Mouse (Mus musculus) MEL (cell line): ENCODE measurements around the gene Psmd3. TPM values are rescaled to one million over a fixed set of nuclear protein-coding genes. Genes with fewer than 3 reads are reported as not detected.

Experiments
- DNase-seq: peaks from one replicate; pipeline ENCODE4 v3.0.0; 2011; ENCODE audit warnings: low read depth, low spot score
- H3K27ac ChIP-seq: 2 replicates; pipeline ENCODE4 v1.5.1; 2012; ENCODE audit warnings: low read depth, mild to moderate bottlenecking, control low read depth, low read length, moderate library complexity; ENCODE audit not compliant: control insufficient read depth
- H3K27me3 ChIP-seq, 2 experiments: fragments of 150-350 bp in 1 of 2; sonication (generic) in 1 of 2; 2 replicates each; pipeline ENCODE4 v1.6.1; 2012; ENCODE audit warnings: low read length in 2 of 2, mild to moderate bottlenecking in 2 of 2, improper control_type of control experiment in 1 of 2, moderate library complexity in 1 of 2; ENCODE audit not compliant: insufficient read depth in 2 of 2, control insufficient read depth in 1 of 2
- H3K36me3 ChIP-seq, 2 experiments: 2 replicates each; pipeline ENCODE4 v1.6.1; 2012 to 2014; ENCODE audit warnings: low read length in 2 of 2, improper control_type of control experiment in 1 of 2, inconsistent platforms in 1 of 2, mild to moderate bottlenecking in 1 of 2; ENCODE audit not compliant: insufficient read depth in 2 of 2, control insufficient read depth in 1 of 2
- H3K4me1 ChIP-seq, 2 experiments: fragments of 150-350 bp in 1 of 2; sonication (generic) in 1 of 2; 2 replicates each; pipeline ENCODE4 v1.6.1; 2012; ENCODE audit warnings: low read length in 2 of 2, improper control_type of control experiment in 1 of 2, mild to moderate bottlenecking in 1 of 2; ENCODE audit not compliant: insufficient read depth in 2 of 2, control insufficient read depth in 1 of 2
- H3K4me3 ChIP-seq, 2 experiments: fragments of 150-350 bp in 1 of 2; sonication (generic) in 1 of 2; 2 replicates each; pipeline ENCODE4 v1.5.1; 2012; ENCODE audit warnings: low read depth in 2 of 2, low read length in 2 of 2, mild to moderate bottlenecking in 2 of 2, moderate library complexity in 2 of 2, control low read depth in 1 of 2, improper control_type of control experiment in 1 of 2; ENCODE audit not compliant: control insufficient read depth in 1 of 2, insufficient read depth in 1 of 2
- H3K79me2 ChIP-seq: 2 replicates; pipeline ENCODE4 v1.6.1; 2012; ENCODE audit warnings: mild to moderate bottlenecking, low read length, moderate library complexity; ENCODE audit not compliant: control insufficient read depth, poor library complexity, insufficient read depth
- H3K9ac ChIP-seq: 2 replicates; pipeline ENCODE4 v1.6.1; 2012; ENCODE audit warnings: low read depth, mild to moderate bottlenecking, control low read depth, low read length, moderate library complexity; ENCODE audit not compliant: control insufficient read depth, poor library complexity, severe bottlenecking
- H3K9me3 ChIP-seq: fragments of 150-350 bp; sonication (generic); replicated peaks from 2 replicates; pipeline ENCODE4 v1.6.1; 2012; ENCODE audit warnings: mild to moderate bottlenecking, low read length, improper control_type of control experiment, moderate library complexity; ENCODE audit not compliant: insufficient read depth
- CHD2 ChIP-seq: IDR thresholded peaks from 2 replicates; pipeline ENCODE4 v1.6.1; 2011; ENCODE audit warnings: low read length, improper control_type of control experiment
- CTCF ChIP-seq, 3 experiments: IDR thresholded peaks in 2 of 3; conservative IDR thresholded peaks in 1 of 3; 2 replicates each; pipeline ENCODE4 v1.5.1; 2011 to 2012; ENCODE audit warnings: low read length in 3 of 3, low read depth in 2 of 3, mild to moderate bottlenecking in 2 of 3, improper control_type of control experiment in 1 of 3, inconsistent platforms in 1 of 3, mixed read lengths in 1 of 3, moderate library complexity in 1 of 3; ENCODE audit not compliant: control insufficient read depth in 1 of 3, insufficient read depth in 1 of 3, poor library complexity in 1 of 3, severe bottlenecking in 1 of 3
- E2F4 ChIP-seq: IDR thresholded peaks from 2 replicates; pipeline ENCODE4 v1.6.1; 2011; ENCODE audit warnings: low read depth, low read length, improper control_type of control experiment, borderline replicate concordance
- GABPA ChIP-seq: IDR thresholded peaks from 2 replicates; pipeline ENCODE4 v1.6.1; 2012; ENCODE audit warnings: low read depth, mild to moderate bottlenecking, inconsistent platforms, low read length, improper control_type of control experiment, moderate library complexity
- GATA1 ChIP-seq: IDR thresholded peaks from 2 replicates; pipeline ENCODE4 v1.6.1; 2011; ENCODE audit warnings: low read depth, low read length, improper control_type of control experiment
- HCFC1 ChIP-seq: IDR thresholded peaks from 2 replicates; pipeline ENCODE4 v1.6.1; 2012; ENCODE audit warnings: low read depth, mild to moderate bottlenecking, inconsistent platforms, low read length, improper control_type of control experiment, moderate library complexity
- KAT2A ChIP-seq: conservative IDR thresholded peaks from 2 replicates; pipeline ENCODE4 v1.6.1; 2012; ENCODE audit warnings: low read depth, low read length, improper control_type of control experiment, inconsistent platforms
- MAFK ChIP-seq: IDR thresholded peaks from 2 replicates; pipeline ENCODE4 v1.6.1; 2011; ENCODE audit warnings: low read depth, mild to moderate bottlenecking, low read length, improper control_type of control experiment, borderline replicate concordance
- MYC ChIP-seq: IDR thresholded peaks from 2 replicates; pipeline ENCODE4 v1.6.1; 2011; ENCODE audit warnings: low read depth, mild to moderate bottlenecking, low read length, improper control_type of control experiment, moderate library complexity
- NRF1 ChIP-seq: IDR thresholded peaks from 2 replicates; pipeline ENCODE4 v1.6.1; 2014; ENCODE audit warnings: low read depth, mild to moderate bottlenecking, inconsistent platforms, low read length, improper control_type of control experiment, moderate library complexity; ENCODE audit not compliant: poor library complexity, insufficient read depth, severe bottlenecking
- POLR2A ChIP-seq, 2 experiments: IDR thresholded peaks; 2 replicates each; pipeline ENCODE4 v1.6.1; 2011 to 2012; ENCODE audit warnings: low read length in 2 of 2, mild to moderate bottlenecking in 2 of 2, control low read depth in 1 of 2, improper control_type of control experiment in 1 of 2, low read depth in 1 of 2, moderate library complexity in 1 of 2; ENCODE audit not compliant: control insufficient read depth in 1 of 2, insufficient read depth in 1 of 2, poor library complexity in 1 of 2
- POLR2AphosphoS5 ChIP-seq: IDR thresholded peaks from 2 replicates; pipeline ENCODE4 v1.6.1; 2012; ENCODE audit warnings: low read depth, borderline replicate concordance, mild to moderate bottlenecking, inconsistent platforms, low read length, moderate library complexity, mixed read lengths
- SIN3A ChIP-seq: IDR thresholded peaks from 2 replicates; pipeline ENCODE4 v1.6.1; 2012; ENCODE audit warnings: low read length, improper control_type of control experiment, inconsistent platforms
- USF1 ChIP-seq: IDR thresholded peaks from 2 replicates; pipeline ENCODE4 v1.6.1; 2014; ENCODE audit warnings: low read depth, mild to moderate bottlenecking, inconsistent platforms, low read length, improper control_type of control experiment, moderate library complexity
- ZC3H11A ChIP-seq: IDR thresholded peaks from 2 replicates; pipeline ENCODE4 v1.6.1; 2012; ENCODE audit warnings: low read depth, mild to moderate bottlenecking, inconsistent platforms, low read length, improper control_type of control experiment
- ZKSCAN1 ChIP-seq: IDR thresholded peaks from 2 replicates; pipeline ENCODE4 v1.6.1; 2012; ENCODE audit warnings: low read depth, mild to moderate bottlenecking, inconsistent platforms, low read length, improper control_type of control experiment, moderate library complexity
- ZNF384 ChIP-seq: IDR thresholded peaks from 2 replicates; pipeline ENCODE4 v1.6.1; 2012; ENCODE audit warnings: low read depth, mild to moderate bottlenecking, inconsistent platforms, low read length, improper control_type of control experiment
- polyA plus RNA-seq, 2 experiments: library from polyadenylated mRNA; stranded (reverse) in 1 of 2; unstranded in 1 of 2; fragments of >175 nt in 1 of 2; fragments of >200 nt in 1 of 2; gene quantifications; 2 replicates each; pipeline versions ENCODE4 v1.2.1 to v1.2.4; 2012; ENCODE audit warnings: low replicate concordance in 2 of 2, low read depth in 1 of 2; ENCODE audit not compliant: insufficient read length in 2 of 2, insufficient read depth in 1 of 2, missing spikeins in 1 of 2
- total RNA-seq: library from RNA; depleted of rRNA; stranded (reverse); fragments of 300-350 nt; gene quantifications from 2 replicates; pipeline ENCODE4 v1.2.3, GENCODE M21; 2012

The Psmd3 gene
- total and polyA plus RNA-seq, 3 experiments, result 214 to 417 (median 350) TPM

GRCm38 (mm10) chr11:98735111-98735510 lies 52.8 kb downstream of the Psmd3 start:
- Histone ChIP-seq H3K27ac (no peak overlapping the region), H3K4me3 (no peak overlapping the region), H3K27me3 (peaks cover 0 to 3% of the 10 kb centered on the region in 2 experiments; a peak in 1 of 4 replicates), H3K4me1 (peaks cover 9 to 23% of the 10 kb centered on the region in 2 experiments), H3K36me3 (peaks cover 0 to 18% of the 10 kb centered on the region in 2 experiments; a peak in 2 of 4 replicates), H3K79me2 (no peaks in the 10 kb centered on the region), H3K9ac (no peak overlapping the region), H3K9me3 (no peaks in the 10 kb centered on the region)
- no peak for DNase-seq
- TF ChIP-seq ZNF384, result peak; percentile 42; the same call in 1 of the 2 replicates
- TF ChIP-seq KAT2A, result no peak
- TF ChIP-seq SIN3A, result no peak
- no peak for TF ChIP-seq HCFC1
- no peak for TF ChIP-seq ZKSCAN1

DNA sequence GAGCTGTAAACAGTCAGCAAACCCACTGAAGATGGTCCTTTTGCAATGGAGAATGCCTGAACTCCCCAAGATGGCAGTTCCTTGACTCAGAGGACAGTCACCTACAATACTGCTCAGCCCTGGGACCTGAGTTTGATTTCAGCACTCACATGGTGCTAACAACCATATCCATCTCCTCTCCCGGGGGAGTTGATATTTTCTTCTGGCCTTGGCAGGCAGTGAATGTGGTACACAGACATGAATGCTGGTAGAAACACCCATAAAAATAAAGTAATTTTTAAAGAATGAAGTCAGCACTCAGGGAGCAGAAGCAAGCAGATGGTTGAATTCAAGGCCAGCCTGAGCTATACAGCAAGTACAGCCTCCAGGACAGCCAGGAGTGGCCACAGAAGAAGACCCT lies 53.8 kb downstream of the Psmd3 start:
- H3K79me2 ChIP-seq, result no peaks in the 10 kb centered on the region
- no peak overlapping the region for H3K4me3 ChIP-seq
- H3K27me3 ChIP-seq, result peaks cover 0 to 3% of the 10 kb centered on the region in 2 experiments; a peak in 1 of 4 replicates
- H3K36me3 ChIP-seq, result peaks cover 0 to 18% of the 10 kb centered on the region in 2 experiments; a peak in 2 of 4 replicates
- H3K9ac ChIP-seq, result no peak overlapping the region
- no peak overlapping the region for H3K27ac ChIP-seq
- DNase-seq, result no peak
- peaks cover 9 to 26% of the 10 kb centered on the region in 2 experiments for H3K4me1 ChIP-seq
- TF ChIP-seq GABPA, result no peak
- TF ChIP-seq POLR2A (IDR thresholded peaks at IDR 0.05; ENCODE audit: control insufficient read depth in 1 of 2, insufficient read depth in 1 of 2, low read depth in 1 of 2, low read length in 2 of 2, poor library complexity in 1 of 2), result no peak
- no peak for TF ChIP-seq NRF1
- TF ChIP-seq CTCF (IDR thresholded peaks at IDR 0.05 in 2 of 3, conservative IDR thresholded peaks at IDR 0.05 in 1 of 3; ENCODE audit: control insufficient read depth in 1 of 3, insufficient read depth in 1 of 3, low read depth in 2 of 3, low read length in 3 of 3, poor library complexity in 1 of 3, severe bottlenecking in 1 of 3), result no peak
- TF ChIP-seq ZNF384, result no peak
- TF ChIP-seq ZC3H11A, result no peak
- no peak for TF ChIP-seq USF1
- TF ChIP-seq POLR2AphosphoS5, result no peak
- TF ChIP-seq HCFC1, result no peak
- no peak for TF ChIP-seq GATA1
- no peak for TF ChIP-seq E2F4
- no peak for TF ChIP-seq CHD2
- TF ChIP-seq MAFK, result no peak
- no peak for TF ChIP-seq MYC
- no peak for TF ChIP-seq KAT2A
- no peaks in the 10 kb centered on the region for H3K9me3 ChIP-seq
